Mouse (Mus musculus) kidney, adult 2 months (tissue): Measurements from ENCODE around the gene Nckipsd.

Experiments
- CTCF ChIP-seq: fragments of 200-500 bp; conservative IDR thresholded peaks from 2 replicates; pipeline ENCODE4 v1.5.1; 2011; ENCODE audit warnings: low read depth, mild to moderate bottlenecking, control low read depth, low read length, moderate library complexity, mixed read lengths; ENCODE audit not compliant: insufficient read depth, insufficient read length
- POLR2A ChIP-seq: fragments of 200-500 bp; IDR thresholded peaks from one replicate; pipeline ENCODE4 v1.6.1; 2011; ENCODE audit warnings: low read depth, low read length, control low read depth

- TF ChIP-seq CTCF (no peak), POLR2A (no peak)
Observed at GRCm38 (mm10) chr9:108820077-108820476, 11.9 kb downstream of the Nckipsd start.
